Mouse (Mus musculus): Measurements from ENCODE around the gene Mrpl49.

The Mrpl49 gene

DNA sequence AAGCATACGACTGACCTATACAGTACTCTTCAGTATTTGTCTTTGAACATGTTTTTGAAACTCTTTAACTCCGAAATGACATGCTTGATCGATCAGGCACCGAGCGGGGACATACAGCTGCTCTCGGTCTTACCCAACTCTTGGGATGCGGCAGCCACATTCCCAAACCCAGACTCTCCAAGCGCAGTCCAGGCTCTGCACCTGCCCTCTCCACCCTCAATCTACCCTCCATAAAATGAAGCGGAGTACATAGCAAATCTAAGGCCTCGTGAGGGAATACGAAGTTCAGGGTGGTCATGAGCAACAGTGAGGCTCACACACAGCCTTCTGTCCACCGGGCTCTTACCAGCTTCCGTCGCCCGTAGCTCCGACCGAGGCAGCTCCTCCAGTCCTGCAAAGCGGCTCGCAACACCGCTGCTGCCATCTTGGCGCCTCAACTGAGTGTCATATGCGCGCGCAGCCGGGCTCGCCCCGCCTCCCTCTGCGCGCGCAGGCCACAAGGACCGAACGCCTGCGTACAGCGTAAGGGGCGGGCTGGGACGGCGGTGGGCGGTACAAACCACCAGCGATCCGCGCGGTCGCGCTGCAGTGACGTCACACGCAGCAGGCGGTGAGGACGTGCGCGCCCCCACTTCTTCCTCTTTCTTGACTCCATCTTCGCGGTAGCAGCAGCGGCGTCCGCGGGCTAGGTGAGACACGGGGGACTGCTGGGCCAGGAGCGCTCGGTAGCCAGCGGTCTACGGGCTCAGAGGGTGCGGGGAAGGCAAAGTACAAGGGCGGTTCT is at the start of gene Mrpl49, which contains the start of gene Fau:
Gene Mrpl49 (minus strand): TSS at position 473 of the 784 bp plus-strand sequence.
Gene Fau (plus strand): TSS at position 532 of the 784 bp plus-strand sequence.
- DNase-seq: peak; percentile 99

DNA sequence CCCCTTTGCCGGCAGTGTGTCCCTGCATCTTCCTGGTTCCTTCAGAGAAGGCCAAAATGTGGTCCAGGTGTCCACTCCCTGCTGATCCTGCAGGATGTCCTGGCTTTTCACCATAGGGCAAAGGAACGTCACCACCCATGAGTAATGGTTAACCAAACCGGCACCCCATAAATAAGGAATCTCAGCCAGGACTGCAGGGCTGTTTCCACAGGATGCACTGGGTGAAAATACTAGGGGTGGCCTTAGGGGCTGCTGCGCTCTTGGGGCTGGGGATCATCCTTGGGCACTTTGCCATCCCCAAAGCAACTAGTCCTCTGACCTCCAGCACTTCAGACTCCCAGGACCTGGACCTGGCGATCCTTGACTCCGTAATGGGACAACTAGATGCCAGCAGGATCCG is 48.0 kb upstream of the Mrpl49 start, which contains the start of gene Naaladl1:
Gene Naaladl1 (plus strand): TSS at position 197 of the 400 bp plus-strand sequence.
- no peak for DNase-seq

DNA sequence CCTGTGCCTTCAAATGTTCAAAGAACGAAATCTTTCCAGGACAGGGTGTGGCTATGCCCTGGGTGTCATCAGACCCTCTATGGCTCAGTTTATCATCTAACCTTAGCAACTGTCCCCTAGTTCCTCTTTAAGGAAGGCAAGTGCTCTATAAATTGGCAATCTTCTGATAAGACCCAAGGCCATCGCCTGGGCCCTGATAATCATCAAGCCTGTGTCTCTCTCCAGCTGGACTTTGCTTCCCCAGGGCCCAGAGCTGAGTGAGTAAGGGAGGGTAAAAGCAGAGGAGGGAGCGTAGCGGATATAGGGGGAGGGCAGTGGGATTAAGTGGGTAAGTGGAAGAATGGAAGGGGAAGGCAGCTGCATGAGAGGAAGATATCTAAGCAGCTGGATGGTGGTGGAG is 46.9 kb upstream of the Mrpl49 start:
- no peak for DNase-seq

DNA sequence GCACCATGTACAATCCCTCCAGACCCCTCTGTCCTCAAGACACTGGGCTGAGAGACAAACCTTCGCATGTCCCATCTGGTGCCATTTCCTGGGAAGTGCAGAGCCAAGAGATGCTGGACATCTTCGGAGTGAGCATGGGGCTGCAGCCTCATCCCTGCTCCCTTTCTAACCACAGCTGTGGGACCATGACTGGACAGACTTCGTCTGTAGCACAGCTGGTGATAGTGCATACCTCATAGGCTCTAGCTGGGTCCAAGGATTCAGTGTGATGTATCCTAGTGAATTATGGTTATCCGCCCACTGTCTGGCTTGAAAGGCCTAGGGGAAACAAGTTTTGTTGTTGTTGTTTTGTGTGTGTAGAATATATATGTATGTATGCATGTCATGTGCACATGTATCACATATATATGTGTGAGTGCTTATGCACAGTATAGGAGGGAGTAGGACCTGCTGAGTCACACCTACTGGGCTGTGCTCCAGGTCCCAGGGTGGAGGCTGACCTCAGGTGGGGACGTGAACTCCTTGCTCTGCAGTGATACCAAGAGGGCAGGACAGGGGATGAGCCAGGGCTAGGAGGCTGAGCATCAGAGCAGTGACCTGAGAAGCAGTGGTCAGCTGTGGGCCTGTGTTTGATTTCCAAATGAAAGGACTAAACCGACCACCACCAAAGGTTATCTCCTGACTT is 44.7 kb upstream of the Mrpl49 start:
- DNase-seq: no peak

DNA sequence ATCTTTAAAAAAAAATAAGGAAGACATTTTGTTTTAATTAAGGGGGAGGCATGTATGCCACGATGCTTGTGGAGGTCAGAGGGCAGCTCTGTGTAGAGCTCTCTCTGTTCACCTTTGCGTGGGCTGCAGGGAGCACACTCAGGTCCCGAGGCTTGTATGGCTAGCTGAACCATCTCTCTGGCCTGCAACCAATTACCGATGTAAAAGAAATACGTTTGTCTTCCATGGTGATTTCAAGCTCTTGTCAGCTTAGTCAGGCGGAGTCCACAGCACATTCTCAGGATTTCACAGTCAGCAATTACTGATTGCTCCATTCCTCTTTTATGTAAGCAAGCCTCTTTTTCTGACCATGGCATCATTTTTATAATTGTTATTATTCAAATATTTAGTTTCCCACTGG is 43.6 kb upstream of the Mrpl49 start:
- DNase-seq: no peak

DNA sequence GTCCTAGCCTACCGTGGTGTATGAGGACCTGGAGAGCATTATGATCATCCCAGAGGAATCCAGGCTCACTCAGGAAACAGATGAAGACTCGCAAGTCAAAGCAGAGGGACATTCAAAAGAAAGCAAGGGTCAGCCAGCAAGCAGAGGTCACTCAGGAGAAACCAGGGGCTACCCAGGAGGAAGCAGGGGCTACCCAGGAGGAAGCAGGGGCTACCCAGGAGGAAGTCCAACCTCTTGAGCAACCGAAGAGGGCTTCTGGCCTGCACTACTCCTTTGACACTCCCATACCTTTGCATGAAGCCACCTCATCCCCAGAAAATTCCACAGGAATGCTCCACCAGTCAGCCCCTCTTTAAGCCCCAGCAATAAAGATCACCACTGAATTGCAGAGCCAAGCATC is 40.3 kb upstream of the Mrpl49 start:
- DNase-seq: no peak

DNA sequence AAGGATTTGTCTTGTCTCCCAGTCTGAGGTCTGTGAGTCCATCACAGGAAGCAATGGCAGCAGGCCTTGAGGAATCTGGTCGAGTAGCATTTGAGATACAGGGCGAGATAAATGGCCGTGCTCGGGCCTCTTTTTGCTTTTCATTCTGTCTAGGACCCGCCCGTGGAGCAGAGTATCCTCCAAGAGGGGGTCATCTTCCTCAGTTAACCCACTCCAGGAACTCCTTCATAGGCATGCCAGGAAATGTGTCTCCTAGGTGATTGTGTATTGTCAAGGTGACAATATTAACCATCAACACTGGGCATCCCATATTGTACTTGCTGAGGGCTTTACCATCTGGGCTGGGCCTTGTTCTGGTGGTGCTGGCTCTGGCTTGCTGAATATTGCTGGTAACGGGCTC is 36.5 kb upstream of the Mrpl49 start, which contains the start of gene AC131692.1:
Gene AC131692.1 (plus strand): TSS at position 301 of the 400 bp plus-strand sequence.
- DNase-seq: no peak

DNA sequence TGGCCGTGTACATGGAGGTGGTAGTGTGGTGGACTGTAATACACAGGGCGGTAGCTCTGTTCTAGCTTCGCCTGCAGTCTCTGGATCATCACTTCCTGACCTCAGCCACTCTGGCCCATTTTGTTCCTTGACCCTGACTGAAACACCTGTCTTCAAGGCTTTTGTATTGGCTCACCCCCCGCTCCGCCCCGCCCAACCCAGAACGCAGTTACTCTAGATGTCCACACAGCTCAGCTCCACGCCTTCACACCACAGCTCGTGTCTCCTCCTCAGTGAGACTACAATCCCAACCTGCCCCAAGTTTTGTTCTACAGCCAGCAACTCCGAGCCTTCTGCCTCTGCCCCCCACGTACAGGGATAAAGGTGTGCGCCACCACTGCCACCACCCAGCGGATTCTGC is 31.3 kb upstream of the Mrpl49 start:
- DNase-seq: no peak

DNA sequence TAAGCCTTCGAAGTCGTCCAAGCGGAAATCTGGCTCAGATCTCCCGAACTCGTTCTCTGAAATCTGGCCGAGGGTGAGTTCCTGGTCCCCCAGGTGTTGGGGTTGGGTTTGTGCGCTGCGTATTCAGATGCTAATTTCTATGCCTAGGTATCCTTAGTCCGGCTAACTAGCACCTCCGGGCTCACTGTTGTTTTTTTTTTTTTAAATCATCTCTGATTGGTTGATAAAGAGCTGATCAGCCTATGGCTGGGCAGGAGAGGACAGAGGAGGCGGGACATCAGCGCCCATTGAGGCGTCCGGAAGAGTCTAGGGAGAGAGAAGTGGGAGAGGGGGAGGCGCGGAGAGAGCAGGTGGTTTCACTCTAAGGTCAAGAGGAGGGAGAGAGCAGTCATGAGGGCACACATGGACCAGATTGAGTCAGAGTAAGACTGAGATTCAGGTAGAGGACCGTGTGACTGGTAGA is 27.9 kb upstream of the Mrpl49 start:
- no peak for DNase-seq

DNA sequence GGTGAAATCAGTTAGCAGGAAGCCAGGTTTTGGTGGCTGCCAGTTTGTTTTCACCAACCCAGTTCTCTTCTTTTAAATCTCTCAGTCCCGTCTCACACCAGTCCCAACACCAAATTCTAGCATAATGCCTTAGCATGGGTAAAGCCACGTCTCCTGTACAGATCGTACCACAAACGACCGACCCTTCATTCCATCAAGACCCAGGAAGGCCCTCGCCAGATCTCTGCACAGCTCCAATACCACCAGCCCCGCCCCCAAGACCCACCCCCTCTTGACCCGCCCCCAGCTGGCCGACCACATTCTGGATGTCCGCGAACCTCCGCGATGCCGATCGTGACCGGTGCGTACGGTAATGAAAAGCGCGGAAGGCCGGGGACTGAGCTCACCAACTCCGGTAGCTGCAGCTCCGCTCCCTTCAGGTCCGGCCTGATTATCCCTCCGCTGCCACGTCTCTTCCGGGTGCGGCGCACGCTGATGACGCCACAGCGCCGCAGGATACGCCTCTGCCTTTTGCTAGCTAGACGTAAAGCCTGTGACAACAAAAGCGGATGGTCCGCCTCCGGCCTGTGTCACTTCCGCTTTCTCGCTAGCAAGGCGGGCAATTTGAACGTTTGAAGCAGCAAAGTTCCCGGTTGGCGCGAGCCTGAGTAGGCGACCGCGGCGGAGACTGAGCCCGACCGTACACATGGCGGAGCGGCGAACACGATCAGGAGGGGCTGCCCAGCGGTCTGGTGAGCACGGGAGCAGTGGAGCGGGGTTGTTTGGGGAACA is 27.1 kb upstream of the Mrpl49 start, which contains the start of the genes Zfpl1 and Cdca5:
Gene Zfpl1 (minus strand): TSS at position 479 of the 771 bp plus-strand sequence.
Gene Cdca5 (plus strand): TSS at position 506 of the 771 bp plus-strand sequence.
- DNase-seq: peak; percentile 98

DNA sequence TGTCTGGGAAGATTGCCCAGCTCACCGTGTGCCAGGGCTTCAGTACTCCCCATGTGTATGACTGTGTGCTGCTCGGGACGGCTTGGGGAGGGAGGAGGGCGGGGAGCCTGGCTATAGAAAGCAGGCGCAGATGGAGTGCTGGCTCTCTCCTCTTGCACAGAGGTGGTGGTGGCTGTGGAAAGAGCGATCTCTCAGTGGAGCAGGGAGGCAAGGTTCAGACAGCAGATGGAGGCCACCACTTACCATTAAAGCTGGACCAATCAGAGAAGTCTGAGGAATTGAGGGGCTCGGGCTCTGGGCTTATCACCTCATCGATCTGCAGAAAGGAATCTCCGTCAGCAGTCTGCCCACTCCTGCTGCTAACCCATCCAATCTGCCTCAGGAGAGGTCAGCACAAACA is 24.6 kb upstream of the Mrpl49 start, which contains the start of gene Gm28374:
Gene Gm28374 (minus strand): TSS at position 101 of the 400 bp plus-strand sequence.
- DNase-seq: no peak

DNA sequence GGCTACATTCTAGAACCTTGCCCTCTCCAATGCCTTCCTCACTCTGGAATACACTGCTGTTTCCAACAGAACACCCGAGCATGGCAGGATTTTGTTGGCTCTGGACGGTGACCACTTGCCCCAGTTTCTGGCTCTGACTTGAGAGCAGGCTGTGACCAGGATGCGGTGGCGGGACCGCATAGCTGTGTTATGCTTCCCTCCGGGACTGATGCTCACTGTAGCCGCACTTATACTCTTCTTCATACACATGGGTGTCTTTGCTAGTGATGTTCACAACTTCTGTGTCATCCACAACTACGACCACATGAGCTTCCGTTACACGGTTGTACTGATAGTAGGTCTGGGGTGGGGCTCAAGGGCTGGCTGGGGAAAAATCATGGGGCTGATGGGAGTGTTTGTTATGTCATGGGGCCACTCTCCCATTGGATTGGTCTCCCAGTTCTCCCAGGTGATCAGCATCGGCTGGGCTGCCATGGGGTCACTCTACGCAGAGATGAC is 22.4 kb upstream of the Mrpl49 start, which contains the start of gene Tmem262:
Gene Tmem262 (plus strand): TSS at position 51 of the 498 bp plus-strand sequence.
- no peak for DNase-seq

DNA sequence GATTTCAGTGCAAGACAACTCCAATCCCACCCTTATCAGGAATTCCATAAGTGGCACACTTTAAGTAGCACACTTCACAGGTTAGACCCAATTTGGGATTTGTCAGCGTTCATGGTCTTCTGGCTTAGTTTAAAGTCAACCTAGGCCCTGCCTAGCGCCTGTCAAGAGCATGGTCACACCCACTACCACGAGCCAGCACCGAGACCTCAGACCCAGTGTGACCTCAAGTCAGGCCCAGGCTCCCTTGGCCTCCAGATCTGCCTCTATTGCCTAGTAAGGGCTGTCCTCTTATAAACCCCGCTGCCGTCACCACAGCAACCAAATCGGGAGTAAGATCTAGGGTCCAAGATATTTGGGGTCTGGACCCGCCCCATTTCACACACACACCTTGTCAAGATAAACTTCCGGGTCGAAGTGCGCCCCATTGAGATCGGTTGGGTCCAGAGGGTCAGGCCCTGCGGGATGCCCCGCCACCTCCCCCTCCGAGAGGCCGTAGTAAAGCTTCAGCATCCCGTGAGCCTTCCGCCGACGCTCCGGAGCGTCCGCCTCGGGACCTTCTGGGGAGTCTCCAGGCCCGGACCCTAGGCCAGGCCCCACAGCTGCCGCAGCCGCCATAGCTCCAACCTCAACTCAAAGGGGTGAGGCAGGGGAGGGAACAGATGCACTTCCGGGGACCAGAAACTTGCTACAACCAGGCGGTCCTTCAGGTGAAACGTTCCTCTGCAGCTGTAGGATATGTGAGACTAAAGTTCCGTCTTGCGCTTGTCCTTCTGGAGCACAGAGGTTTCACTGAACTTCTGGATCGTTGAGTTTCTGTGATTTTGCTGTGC is 19.2 kb upstream of the Mrpl49 start, which contains the start of gene Vps51:
Gene Vps51 (minus strand): TSS at position 668 of the 830 bp plus-strand sequence.
- peak; percentile 84 for DNase-seq

DNA sequence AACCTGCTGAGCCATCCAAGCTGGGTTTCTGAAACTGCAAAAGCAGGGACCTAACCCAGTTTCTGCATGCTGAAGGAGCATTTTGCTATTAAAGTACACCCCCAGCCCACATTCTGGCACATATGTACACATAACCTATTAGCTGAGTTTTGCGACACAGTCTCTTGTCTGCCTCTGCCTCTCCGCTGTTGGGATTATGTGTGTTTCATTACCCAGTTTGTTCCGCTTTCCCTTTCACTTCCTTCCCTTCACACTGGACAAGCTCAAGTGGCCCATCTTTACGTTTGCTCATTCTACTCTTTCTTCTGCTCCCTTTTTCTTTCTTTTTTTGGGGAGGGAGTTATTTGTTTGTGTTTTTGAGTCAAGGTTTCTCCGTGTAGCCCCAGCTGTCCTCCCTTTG is 16.3 kb upstream of the Mrpl49 start:
- DNase-seq: no peak

DNA sequence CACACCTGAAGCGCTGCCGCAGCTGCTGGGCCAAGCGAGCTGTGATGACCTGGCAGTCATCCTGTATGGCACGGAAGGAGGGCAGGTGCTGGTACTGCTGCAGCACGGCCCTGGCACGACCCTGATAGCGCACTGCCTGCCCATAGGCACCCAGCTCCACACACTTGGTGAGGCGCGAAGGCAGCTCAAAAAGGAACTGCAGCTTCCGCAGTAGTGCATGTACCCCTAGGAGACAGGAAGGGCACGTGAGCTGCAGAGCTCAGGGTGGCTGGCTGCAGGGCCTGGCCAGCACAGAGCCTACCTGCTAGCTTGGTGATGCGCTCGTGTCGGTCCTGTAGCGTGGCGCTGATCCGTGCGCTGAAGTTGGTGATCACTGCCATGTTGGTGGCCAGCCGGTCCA is 13.7 kb upstream of the Mrpl49 start:
- no peak for DNase-seq

DNA sequence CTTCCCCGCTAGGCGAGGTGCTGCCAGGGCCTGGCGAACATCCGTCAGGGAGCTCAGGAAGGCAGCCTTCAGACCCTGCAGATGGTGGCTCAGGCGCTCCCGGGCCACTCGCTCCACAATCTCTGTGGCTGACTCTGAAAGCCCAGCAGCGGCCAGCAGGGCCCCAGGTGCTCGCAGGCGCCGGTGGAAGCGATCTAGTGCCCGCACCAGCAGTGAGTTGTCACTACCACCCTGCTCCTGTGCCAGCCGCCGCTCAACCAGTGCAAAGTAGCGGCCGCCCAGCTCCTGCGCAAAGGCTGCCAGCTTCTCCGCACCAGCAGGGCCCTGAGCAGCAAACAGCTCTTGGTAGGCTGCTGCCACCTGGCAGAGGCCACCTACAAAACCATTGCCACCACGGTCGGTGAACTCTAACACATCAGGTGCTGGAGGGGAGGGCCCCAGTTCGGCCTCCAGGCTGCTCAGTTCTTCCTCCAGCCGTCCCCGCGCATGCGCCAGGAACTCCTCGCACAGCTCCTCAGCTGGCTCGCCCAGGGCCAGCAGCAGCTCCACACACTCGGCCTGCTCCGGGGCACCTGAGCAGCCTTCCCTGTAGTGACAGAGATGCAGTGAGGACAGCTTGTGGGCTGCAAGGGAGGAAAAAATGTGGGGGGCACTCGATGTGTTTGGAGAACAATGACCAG is 13.1 kb upstream of the Mrpl49 start:
- DNase-seq: no peak

DNA sequence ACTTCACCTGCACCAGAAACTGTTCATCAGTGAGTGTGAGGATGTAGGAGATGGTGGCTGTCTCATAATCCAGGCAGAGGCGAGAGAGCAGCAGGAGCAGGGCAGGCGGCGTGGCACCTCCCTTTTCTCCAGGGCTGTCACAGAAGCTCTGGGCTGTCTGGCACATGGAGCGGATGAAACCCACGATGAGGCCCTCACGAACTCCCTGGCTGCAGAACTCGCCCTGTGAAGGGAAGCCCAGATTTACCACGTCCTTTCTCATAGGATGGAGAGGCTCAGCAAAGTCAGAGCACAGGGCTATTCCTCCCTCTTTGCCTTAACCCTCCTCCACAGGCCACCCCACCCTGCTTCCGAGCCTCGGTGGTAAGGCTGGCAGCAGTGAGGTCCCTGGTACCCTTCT is 12.3 kb upstream of the Mrpl49 start:
- DNase-seq: no peak

DNA sequence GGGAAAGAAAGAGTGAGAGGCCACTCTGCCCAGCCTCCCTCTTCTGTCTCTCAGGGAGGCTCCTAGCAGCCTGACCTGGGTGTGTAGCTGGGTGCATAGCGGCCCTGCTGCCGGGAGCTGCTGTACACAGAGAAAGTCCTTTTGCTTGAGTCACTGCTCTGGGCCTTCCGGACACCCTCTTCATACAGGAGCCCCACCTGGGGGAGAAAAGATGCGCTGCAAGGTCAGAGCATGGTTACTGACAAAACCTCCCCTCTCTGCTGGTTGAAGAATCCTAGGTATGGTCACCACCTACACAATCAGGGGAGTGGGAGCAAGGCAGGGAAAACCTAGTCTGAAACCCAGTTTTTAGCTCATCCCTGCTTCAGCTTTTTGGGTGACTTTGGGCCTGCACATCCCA is 11.4 kb upstream of the Mrpl49 start:
- DNase-seq: no peak

DNA sequence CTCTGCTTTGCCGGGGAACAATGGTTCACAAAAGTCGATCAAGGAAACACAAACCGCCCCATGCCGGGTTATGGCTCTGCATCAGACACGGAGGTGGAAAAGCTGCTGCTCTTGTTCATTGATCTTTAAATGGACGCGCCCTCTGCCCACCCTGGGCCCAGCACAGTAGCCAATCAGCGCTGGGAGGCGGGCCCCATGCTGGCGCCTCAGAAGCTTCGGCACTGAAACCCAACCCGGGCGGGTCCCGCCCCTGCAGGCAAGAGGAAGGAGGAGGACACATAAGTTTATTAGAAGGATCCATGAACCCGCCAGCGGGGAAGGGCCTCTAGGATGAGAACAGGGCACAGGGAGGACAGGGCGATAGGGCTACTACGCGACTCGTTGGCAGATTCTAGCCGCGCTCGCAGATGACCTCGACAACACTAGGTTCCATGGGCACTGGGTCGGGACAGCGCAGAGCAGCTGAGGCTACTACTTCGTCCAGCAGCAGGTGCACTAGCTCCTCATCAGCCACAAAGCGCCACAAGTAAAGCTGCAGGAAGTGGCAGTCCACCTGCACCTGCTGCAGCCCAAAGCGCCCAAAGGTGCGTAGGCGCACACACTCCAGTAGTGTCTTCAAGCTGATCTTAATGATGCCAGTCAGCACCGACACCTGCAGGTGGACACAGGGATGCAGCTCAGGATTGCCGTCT is 10.3 kb upstream of the Mrpl49 start, which contains the start of gene Tm7sf2:
Gene Tm7sf2 (minus strand): TSS at position 650 of the 692 bp plus-strand sequence.
- DNase-seq: peak; percentile 86
